Mouse (Mus musculus): ENCODE results near the gene Abca13. TPM values are rescaled to one million over a fixed set of nuclear protein-coding genes. Genes with fewer than 3 reads are reported as not detected.
"Not testable (repeated sequence)": the region's sequence is repeated elsewhere in the genome, so short reads cannot be mapped to it uniquely, and the experiment has no call there.

The Abca13 gene
- polyA plus RNA-seq, 1 experiment from 2014 or later, result not detected

DNA sequence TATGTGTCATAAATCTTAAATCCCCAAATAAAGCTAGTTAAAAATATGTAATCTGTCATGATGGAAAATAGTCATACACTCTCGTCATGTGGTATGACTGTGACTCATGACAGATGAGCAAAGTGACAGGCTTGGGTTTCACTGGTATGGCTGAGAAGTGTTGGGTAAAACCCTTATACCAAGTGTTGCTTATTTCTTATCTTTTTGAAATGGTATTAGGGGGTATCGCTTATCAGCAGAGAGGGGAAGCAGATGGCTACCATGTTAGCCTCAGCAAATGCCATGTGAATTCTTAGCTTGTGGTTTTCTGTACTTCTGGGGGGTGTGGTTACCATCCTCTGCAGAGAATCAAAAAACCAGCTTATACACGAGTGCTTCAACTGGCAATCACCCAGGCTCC is 124.8 kb downstream of the Abca13 start:
- H3K4me2 ChIP-seq (replicated peaks; ENCODE audit: low read depth, low read length), result no peak overlapping the region
- H3K4me3 ChIP-seq (ENCODE audit: low read depth, low read length), result no peak overlapping the region
- DNase-seq (ENCODE audit: low spot score) (no peak), ATAC-seq (ENCODE audit: low FRiP score) (no peak)
- 73% methylated on average over 3 of the region's 3 CpGs for WGBS
- no peaks in the 10 kb centered on the region for H3K9me3 ChIP-seq (ENCODE audit: control insufficient read depth, low read length)
- H3K36me3 ChIP-seq (ENCODE audit: control insufficient read depth, insufficient read depth, low read length), result no peaks in the 10 kb centered on the region
- H3K9ac ChIP-seq (ENCODE audit: low read depth, low read length), result no peak overlapping the region
- no peak overlapping the region for H3K27ac ChIP-seq (ENCODE audit: low read depth, low read length)
- H3K27me3 ChIP-seq (ENCODE audit: control insufficient read depth, insufficient read depth, low read length), result no peaks in the 10 kb centered on the region
- H3K4me1 ChIP-seq (replicated peaks; ENCODE audit: control insufficient read depth, insufficient read depth, low read length), result no peaks in the 10 kb centered on the region

DNA sequence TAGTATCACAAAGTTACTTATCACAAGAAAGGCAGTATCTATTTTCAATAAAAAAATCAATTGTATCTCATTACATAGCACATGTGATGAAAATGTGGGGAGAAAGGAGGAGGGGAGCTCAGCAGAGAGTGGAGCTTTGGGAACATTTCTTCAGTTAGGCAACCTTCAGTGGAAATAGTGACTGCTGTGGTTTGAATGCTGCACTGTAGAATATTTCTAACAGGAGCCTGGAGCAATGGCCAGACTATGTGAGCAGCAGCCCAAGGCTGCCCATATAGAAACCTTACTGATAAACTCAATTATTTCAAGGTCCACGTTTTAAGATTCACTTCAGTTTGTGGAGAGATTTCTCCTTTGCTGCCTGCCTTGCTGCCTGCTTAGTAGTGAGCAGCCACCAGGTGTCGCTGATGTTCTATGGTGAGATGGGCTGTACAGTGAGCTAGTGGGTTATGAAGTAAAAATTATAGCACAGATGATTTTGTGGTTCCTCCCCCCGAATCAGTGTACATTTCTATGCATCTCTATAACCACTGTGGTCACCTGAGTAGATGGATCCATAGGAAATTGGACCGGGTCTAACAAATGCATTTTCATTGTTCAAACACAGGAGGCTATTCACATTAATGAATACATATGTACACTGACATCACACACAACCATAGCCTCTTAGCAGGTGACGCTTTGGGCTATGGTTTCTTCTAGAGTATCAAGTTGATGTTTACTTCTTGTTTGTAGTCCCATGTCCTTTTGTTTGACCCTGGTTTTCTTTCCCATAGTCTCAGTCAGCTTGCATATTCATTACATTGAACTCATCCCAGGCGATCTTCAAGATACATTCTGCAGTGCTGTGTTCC is 125.6 kb downstream of the Abca13 start:
- no peak overlapping the region for H3K9ac ChIP-seq (ENCODE audit: low read depth, low read length)
- peak; percentile 83 for ATAC-seq (ENCODE audit: low FRiP score)
- no peaks in the 10 kb centered on the region for H3K9me3 ChIP-seq (ENCODE audit: control insufficient read depth, low read length)
- no peaks in the 10 kb centered on the region for H3K27me3 ChIP-seq (ENCODE audit: control insufficient read depth, insufficient read depth, low read length)
- no peaks in the 10 kb centered on the region for H3K36me3 ChIP-seq (ENCODE audit: control insufficient read depth, insufficient read depth, low read length)
- no peak overlapping the region for H3K27ac ChIP-seq (ENCODE audit: low read depth, low read length)
- no peaks in the 10 kb centered on the region for H3K4me1 ChIP-seq (replicated peaks; ENCODE audit: control insufficient read depth, insufficient read depth, low read length)
- no peak overlapping the region for H3K4me2 ChIP-seq (replicated peaks; ENCODE audit: low read depth, low read length)
- DNase-seq (ENCODE audit: low spot score), result peak; percentile 76
- no peak overlapping the region for H3K4me3 ChIP-seq (ENCODE audit: low read depth, low read length)
- WGBS, result 36% methylated on average over 6 of the region's 6 CpGs

DNA sequence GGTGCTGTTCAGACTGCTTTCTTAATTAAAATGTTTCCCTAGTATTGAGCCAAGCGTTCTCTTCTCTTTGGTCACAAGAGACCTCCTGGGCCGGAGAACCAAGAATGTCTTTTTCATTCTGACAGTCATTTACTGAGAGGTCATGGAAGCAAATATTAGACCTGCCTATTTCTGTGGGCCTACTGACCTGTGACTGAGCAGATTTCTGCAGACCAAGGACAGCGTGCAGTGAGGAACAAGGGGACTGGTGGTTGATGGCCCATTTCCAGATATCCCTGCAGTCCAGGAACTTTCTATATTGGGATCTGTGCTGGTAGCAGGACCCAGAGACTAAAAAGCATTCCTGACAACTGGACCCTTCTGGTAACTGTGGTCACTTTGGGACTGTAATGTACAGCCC is 146.4 kb downstream of the Abca13 start:
- ATAC-seq (ENCODE audit: low FRiP score), result no peak
- H3K4me1 ChIP-seq (replicated peaks; ENCODE audit: control insufficient read depth, insufficient read depth, low read length), result no peaks in the 10 kb centered on the region
- 70% methylated on average over 3 of the region's 3 CpGs for WGBS

DNA sequence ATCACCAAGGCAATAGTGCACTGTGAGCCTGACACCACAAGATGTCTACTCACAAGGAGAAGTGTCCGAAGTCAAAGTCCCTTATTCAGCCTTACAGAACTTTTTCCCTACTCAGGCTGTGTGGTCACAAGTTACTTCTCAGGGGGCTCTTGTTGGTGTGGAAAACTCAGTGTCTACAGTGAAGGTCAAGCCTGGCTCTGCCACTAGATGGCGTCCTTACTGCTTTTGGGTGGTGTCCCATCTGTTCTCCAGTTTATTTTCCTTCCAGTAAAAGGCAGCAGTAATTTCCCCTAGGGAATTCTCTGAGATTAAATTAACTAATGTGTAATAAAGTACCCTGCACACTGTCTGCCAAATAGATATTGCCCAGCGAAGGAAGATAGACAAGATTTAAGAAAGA is 156.0 kb downstream of the Abca13 start:
- Histone ChIP-seq H3K9ac (ENCODE audit: low read depth, low read length) (no peak overlapping the region), H3K4me1 (replicated peaks; ENCODE audit: control insufficient read depth, insufficient read depth, low read length) (no peaks in the 10 kb centered on the region), H3K4me2 (replicated peaks; ENCODE audit: low read depth, low read length) (no peak overlapping the region), H3K9me3 (ENCODE audit: control insufficient read depth, low read length) (no peaks in the 10 kb centered on the region), H3K27ac (ENCODE audit: low read depth, low read length) (no peak overlapping the region), H3K36me3 (ENCODE audit: control insufficient read depth, insufficient read depth, low read length) (no peaks in the 10 kb centered on the region), H3K27me3 (ENCODE audit: control insufficient read depth, insufficient read depth, low read length) (no peaks in the 10 kb centered on the region), H3K4me3 (ENCODE audit: low read depth, low read length) (no peak overlapping the region)
- ATAC-seq (ENCODE audit: low FRiP score), result peak; percentile 45; the same call in 1 of the 2 replicates
- peak; percentile 36 for DNase-seq (ENCODE audit: low spot score)
- WGBS, result 54% methylated on average over 3 of the region's 3 CpGs

More for the DNA sequence above, 146.4 kb downstream of the Abca13 start:
- H3K4me2 ChIP-seq (replicated peaks; ENCODE audit: low read depth, low read length), result no peak overlapping the region
- no peak overlapping the region for H3K4me3 ChIP-seq (ENCODE audit: low read depth, low read length)
- H3K9ac ChIP-seq (ENCODE audit: low read depth, low read length), result no peak overlapping the region
- H3K9me3 ChIP-seq (ENCODE audit: control insufficient read depth, low read length), result no peaks in the 10 kb centered on the region
- H3K27ac ChIP-seq (ENCODE audit: low read depth, low read length), result no peak overlapping the region
- no peaks in the 10 kb centered on the region for H3K36me3 ChIP-seq (ENCODE audit: control insufficient read depth, insufficient read depth, low read length)
- H3K27me3 ChIP-seq (ENCODE audit: control insufficient read depth, insufficient read depth, low read length), result no peaks in the 10 kb centered on the region
- DNase-seq (ENCODE audit: low spot score), result no peak

DNA sequence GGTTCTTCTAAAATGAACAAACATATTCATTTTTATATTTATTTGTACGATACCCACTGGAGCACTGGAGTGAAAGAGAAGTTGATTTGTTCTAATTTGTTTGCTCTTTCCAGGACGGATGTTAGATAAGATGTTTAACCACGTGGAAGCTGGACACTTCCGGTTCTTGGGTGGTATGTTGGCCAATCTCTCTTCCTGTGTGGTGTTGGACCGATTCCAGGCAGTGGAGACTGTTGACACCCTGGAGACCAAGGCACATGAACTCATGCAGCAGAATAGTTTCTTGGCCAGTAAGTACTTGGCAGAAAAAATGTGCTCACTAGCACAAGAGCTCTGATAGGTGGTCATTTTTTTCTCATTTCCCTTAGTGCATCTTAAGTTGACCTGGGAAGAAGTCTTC is 181.4 kb downstream of the Abca13 start:
- Histone ChIP-seq H3K9ac (ENCODE audit: low read depth, low read length) (no peak overlapping the region), H3K4me3 (ENCODE audit: low read depth, low read length) (no peak overlapping the region)

DNA sequence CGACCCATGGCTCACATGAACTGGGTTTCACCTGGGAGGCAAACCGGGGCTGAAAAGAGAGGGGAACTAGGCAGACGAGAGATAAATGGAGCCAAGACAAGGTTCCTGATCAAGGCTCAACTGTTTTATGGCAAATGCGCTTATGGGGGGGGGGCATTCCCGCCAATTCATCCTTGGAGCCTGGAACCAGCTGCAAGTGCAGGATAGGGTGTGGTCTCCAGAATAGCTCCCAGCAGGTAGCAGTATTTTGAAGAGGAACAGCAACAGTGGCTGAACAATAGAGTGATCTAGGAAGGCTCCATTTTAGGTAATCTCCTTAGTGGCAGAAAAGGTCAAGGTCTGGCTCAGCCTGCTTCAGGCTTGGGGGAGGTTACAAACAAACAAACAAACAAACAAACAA is 182.7 kb downstream of the Abca13 start:
- ATAC-seq (ENCODE audit: low FRiP score); DNase-seq (ENCODE audit: low spot score): not testable (repeated sequence)

More for the DNA sequence above, 181.4 kb downstream of the Abca13 start:
- DNase-seq (ENCODE audit: low spot score) (no peak), ATAC-seq (ENCODE audit: low FRiP score) (no peak)
- WGBS, result 86% methylated on average over 5 of the region's 5 CpGs
- Histone ChIP-seq H3K27ac (ENCODE audit: low read depth, low read length) (no peak overlapping the region), H3K27me3 (ENCODE audit: control insufficient read depth, insufficient read depth, low read length) (no peaks in the 10 kb centered on the region), H3K4me2 (replicated peaks; ENCODE audit: low read depth, low read length) (no peak overlapping the region), H3K36me3 (ENCODE audit: control insufficient read depth, insufficient read depth, low read length) (no peaks in the 10 kb centered on the region), H3K9me3 (ENCODE audit: control insufficient read depth, low read length) (no peaks in the 10 kb centered on the region), H3K4me1 (replicated peaks; ENCODE audit: control insufficient read depth, insufficient read depth, low read length) (no peaks in the 10 kb centered on the region)

DNA sequence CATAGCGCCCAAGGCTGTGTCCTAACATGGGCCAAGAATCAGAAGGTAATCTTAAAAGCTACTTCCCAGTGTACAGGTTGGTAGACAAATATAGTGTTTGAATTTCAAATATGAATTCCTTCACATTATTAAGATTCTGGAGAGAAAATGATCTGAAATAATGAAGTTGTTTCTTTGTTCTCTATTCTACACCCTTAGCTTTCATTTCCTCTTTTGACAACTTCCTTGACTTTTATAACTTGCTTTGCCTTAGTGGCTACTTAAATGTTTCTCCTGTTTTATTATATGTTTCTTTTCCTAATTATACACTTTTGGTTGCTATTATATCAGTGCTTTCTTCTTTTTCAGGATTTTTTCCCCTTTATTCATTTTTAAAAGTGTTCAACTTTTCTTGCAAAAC is 196.8 kb downstream of the Abca13 start:
- WGBS, result 96% methylated on average over 1 of the region's 1 CpGs
- ATAC-seq (ENCODE audit: low FRiP score) (no peak), DNase-seq (ENCODE audit: low spot score) (no peak)
- Histone ChIP-seq H3K4me3 (ENCODE audit: low read depth, low read length) (no peak overlapping the region), H3K4me1 (replicated peaks; ENCODE audit: control insufficient read depth, insufficient read depth, low read length) (no peaks in the 10 kb centered on the region), H3K9me3 (ENCODE audit: control insufficient read depth, low read length) (no peaks in the 10 kb centered on the region), H3K4me2 (replicated peaks; ENCODE audit: low read depth, low read length) (no peak overlapping the region), H3K27ac (ENCODE audit: low read depth, low read length) (no peak overlapping the region), H3K36me3 (ENCODE audit: control insufficient read depth, insufficient read depth, low read length) (no peaks in the 10 kb centered on the region), H3K27me3 (ENCODE audit: control insufficient read depth, insufficient read depth, low read length) (no peaks in the 10 kb centered on the region), H3K9ac (ENCODE audit: low read depth, low read length) (no peak overlapping the region)

More for the DNA sequence above, 182.7 kb downstream of the Abca13 start:
- not testable (repeated sequence) for H3K9ac ChIP-seq (ENCODE audit: low read depth, low read length); H3K4me3 ChIP-seq (ENCODE audit: low read depth, low read length); H3K36me3 ChIP-seq (ENCODE audit: control insufficient read depth, insufficient read depth, low read length); H3K27ac ChIP-seq (ENCODE audit: low read depth, low read length); H3K9me3 ChIP-seq (ENCODE audit: control insufficient read depth, low read length); H3K4me2 ChIP-seq (replicated peaks; ENCODE audit: low read depth, low read length); H3K4me1 ChIP-seq (replicated peaks; ENCODE audit: control insufficient read depth, insufficient read depth, low read length); H3K27me3 ChIP-seq (ENCODE audit: control insufficient read depth, insufficient read depth, low read length)
- WGBS, result 76% methylated on average over 5 of the region's 5 CpGs

DNA sequence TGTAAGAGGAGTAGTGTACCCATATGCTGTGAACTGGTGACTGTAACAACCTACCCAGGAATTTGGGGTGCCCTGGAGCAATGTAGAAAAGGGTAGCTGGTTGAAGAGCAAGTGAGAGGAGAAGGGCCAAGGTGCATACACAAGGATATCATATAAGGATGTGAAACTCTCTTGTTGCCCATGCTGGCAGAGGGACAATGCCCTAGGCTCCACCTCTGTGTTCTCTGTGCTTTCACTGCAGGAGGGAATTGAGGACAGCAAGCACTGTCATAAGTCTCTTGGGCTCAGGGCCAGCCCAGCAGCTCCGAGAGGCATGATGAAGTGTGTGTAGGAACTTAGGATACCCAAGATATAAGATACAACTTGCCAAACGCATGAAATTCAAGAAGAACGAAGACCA is 225.2 kb downstream of the Abca13 start:
- Histone ChIP-seq H3K27me3 (ENCODE audit: control insufficient read depth, insufficient read depth, low read length) (no peaks in the 10 kb centered on the region), H3K36me3 (ENCODE audit: control insufficient read depth, insufficient read depth, low read length) (no peaks in the 10 kb centered on the region), H3K4me3 (ENCODE audit: low read depth, low read length) (no peak overlapping the region), H3K27ac (ENCODE audit: low read depth, low read length) (no peak overlapping the region), H3K9me3 (ENCODE audit: control insufficient read depth, low read length) (no peaks in the 10 kb centered on the region), H3K9ac (ENCODE audit: low read depth, low read length) (no peak overlapping the region), H3K4me2 (replicated peaks; ENCODE audit: low read depth, low read length) (no peak overlapping the region), H3K4me1 (replicated peaks; ENCODE audit: control insufficient read depth, insufficient read depth, low read length) (no peaks in the 10 kb centered on the region)
- WGBS, result 86% methylated on average over 3 of the region's 3 CpGs
- DNase-seq (ENCODE audit: low spot score) (no peak), ATAC-seq (ENCODE audit: low FRiP score) (no peak)

DNA sequence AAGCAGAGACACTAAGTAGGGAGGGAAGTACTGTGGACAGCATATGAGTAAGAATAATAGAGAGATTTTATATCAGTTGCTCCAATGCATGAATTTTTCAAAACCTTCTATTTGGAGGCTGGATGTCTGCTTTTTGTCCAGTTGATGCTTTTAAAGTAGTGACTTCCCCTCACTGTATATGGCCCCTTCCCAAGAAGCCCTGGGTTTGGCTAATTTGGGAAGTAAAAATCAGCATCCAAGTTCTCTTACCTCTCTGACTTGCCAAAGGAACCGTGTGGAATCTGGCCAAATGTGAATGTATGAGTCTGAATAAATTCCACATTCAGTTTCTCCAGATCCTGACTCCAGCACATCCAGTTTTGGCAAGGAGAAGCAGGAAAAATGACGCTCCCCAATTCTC is 228.5 kb downstream of the Abca13 start:
- no peak overlapping the region for H3K4me2 ChIP-seq (replicated peaks; ENCODE audit: low read depth, low read length)
- H3K27me3 ChIP-seq (ENCODE audit: control insufficient read depth, insufficient read depth, low read length), result no peaks in the 10 kb centered on the region
- DNase-seq (ENCODE audit: low spot score) (no peak), ATAC-seq (ENCODE audit: low FRiP score) (no peak)
- no peaks in the 10 kb centered on the region for H3K4me1 ChIP-seq (replicated peaks; ENCODE audit: control insufficient read depth, insufficient read depth, low read length)
- H3K27ac ChIP-seq (ENCODE audit: low read depth, low read length), result no peak overlapping the region
- H3K36me3 ChIP-seq (ENCODE audit: control insufficient read depth, insufficient read depth, low read length), result no peaks in the 10 kb centered on the region
- WGBS, result 66% methylated on average over 2 of the region's 2 CpGs
- no peak overlapping the region for H3K4me3 ChIP-seq (ENCODE audit: low read depth, low read length)
- H3K9me3 ChIP-seq (ENCODE audit: control insufficient read depth, low read length), result no peaks in the 10 kb centered on the region
- H3K9ac ChIP-seq (ENCODE audit: low read depth, low read length), result no peak overlapping the region
